Mouse (Mus musculus) naive thymus-derived CD4-positive, alpha-beta T cell, adult 5 months (primary cell): ENCODE results near the gene Zfp869. TPM values are rescaled to one million over a fixed set of nuclear protein-coding genes. Genes with fewer than 3 reads are reported as not detected.

ENCODE experiments used
- polyA plus RNA-seq: library from polyadenylated mRNA; unstranded; fragments of 100-300 nt; shearing (Covaris generic); gene quantifications from one replicate; pipeline ENCODE4 v1.2.1, GENCODE M21; 2017

The Zfp869 gene
- 104 TPM for polyA plus RNA-seq

DNA sequence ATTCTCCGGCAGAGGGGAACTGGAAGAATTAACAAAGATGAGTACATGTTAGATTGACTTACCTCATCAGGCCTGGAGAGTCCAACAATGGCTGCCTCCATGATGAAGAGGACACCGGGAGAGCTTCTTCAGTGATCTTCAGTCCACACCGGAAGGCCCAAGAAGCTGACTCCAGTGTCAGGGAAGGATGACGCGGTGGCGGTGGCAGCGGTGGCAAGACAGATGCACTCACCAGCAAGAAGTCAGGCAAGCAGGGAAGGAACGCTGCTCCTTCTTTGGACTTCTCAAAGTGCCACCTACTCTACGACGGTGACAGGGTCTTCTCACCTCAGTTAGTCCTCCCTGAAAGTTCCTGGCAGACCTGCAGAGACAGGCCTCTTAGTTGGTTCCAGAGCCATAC lies at the start of gene Zfp869:
Zfp869 (minus strand) TSS at position 101 of the 400 bp plus-strand sequence.

DNA sequence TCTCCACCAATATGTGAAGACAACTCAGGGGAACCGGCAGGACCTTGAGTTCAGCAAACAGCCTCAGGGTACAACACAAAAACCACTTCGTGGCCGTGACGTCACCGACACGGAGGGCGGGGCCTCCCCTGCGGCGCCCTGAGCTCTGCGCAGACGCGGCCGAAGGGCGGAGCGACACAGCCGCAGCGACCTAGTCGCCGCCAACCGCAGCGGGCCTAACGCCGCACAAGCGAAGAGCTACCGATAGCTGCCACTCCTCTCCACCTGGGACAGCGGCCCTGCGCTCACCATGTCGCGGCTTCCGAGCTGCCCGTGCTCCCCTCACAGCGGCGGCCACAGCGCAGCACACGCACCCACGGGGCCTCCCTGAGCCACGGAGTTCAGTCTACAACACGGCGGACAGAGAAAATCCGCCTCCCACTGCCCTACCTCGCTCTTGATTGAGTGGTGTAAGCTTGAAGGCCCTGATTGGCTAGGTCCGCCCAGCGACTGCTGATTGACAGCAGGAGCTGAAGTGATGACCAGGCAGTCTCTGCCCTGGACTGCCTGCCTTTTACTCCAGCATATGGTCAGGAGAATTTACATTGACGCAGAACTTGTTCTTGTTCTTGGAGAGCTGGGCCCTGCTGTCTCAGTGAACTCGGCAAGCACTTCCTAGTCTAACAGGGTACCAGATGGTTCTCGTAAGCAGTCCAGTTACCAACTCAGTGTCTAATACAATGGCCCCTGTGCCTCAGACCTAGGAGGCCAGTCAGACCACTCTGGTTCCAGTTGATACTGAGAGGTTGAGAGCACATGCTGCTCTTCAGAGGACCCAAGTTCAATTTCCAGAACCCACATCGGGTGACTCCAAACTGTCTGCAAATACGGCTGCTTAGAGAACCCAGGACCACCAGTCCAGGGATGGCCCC lies 39.3 kb upstream of the Zfp869 start, which contains the start of gene Zfp963:
Zfp963 (minus strand) TSS at position 427 of the 911 bp plus-strand sequence.

Other genes starting within 250 kb of the Zfp869 start
- gene Gm7697, start 187.7 kb downstream of the Zfp869 start, polyA plus RNA-seq: not detected
- 47.5 TPM for gene Zfp868, start 85.2 kb downstream of the Zfp869 start, polyA plus RNA-seq
- gene Zfp964, start 56.2 kb downstream of the Zfp869 start, polyA plus RNA-seq: 0.16 TPM
- 7.9 TPM for gene Zfp963, start 39.2 kb upstream of the Zfp869 start, polyA plus RNA-seq
- gene Gm20422, start 64.2 kb upstream of the Zfp869 start, polyA plus RNA-seq: 1.2 TPM
- gene Atp13a1, start 80.4 kb upstream of the Zfp869 start, polyA plus RNA-seq: 109 TPM
- gene Zfp866, start 80.5 kb upstream of the Zfp869 start, polyA plus RNA-seq: 30.1 TPM
- 168 TPM for gene Gmip, start 98.0 kb upstream of the Zfp869 start, polyA plus RNA-seq
- 0.06 TPM for gene Lpar2, start 111.7 kb upstream of the Zfp869 start, polyA plus RNA-seq
- gene Pbx4, start 121.8 kb upstream of the Zfp869 start, polyA plus RNA-seq: 7.5 TPM
- gene Cilp2, start 177.0 kb upstream of the Zfp869 start, polyA plus RNA-seq: not detected
- 1.3 TPM for gene Tssk6, start 191.5 kb upstream of the Zfp869 start, polyA plus RNA-seq
- gene Ndufa13, start 191.8 kb upstream of the Zfp869 start, polyA plus RNA-seq: 80.1 TPM
- 1.7 TPM for gene Yjefn3, start 192.0 kb upstream of the Zfp869 start, polyA plus RNA-seq